Mouse (Mus musculus) layer of hippocampus, adult 8-10 months (tissue): ENCODE measurements around the gene 1300017J02Rik. TPM values are rescaled to one million over a fixed set of nuclear protein-coding genes. Genes with fewer than 3 reads are reported as not detected.
A peak's percentile ranks its signal among the peaks of the same experiment; 100 is the strongest.

ENCODE experiments used
- DNase-seq, 2 experiments: peaks; one replicate each; pipeline ENCODE4 v3.0.0; 2022; ENCODE audit warnings: low spot score in 2 of 2
- total RNA-seq, 4 experiments: library from RNA; stranded (reverse); gene quantifications; 2 replicates each; pipeline ENCODE4 v1.2.4; 2022

Gene 1300017J02Rik
- total RNA-seq, 4 experiments from 2014 or later = 1.7 to 2.6 TPM; not detected in 2

- DNase-seq = no peak
Measured at GRCm38 (mm10) chr9:103214281-103214680, 90.6 kb downstream of the 1300017J02Rik start.

GRCm38 (mm10) chr9:103213631-103214030 lies 91.3 kb downstream of the 1300017J02Rik start:
- DNase-seq = no peak

GRCm38 (mm10) chr9:103212654-103213420 lies 92.0 kb downstream of the 1300017J02Rik start:
- no peak for DNase-seq

- DNase-seq = no peak
Measured at GRCm38 (mm10) chr9:103208802-103209423, 96.0 kb downstream of the 1300017J02Rik start.

GRCm38 (mm10) chr9:103207846-103208245 lies 97.0 kb downstream of the 1300017J02Rik start:
- DNase-seq = peak; percentile 32 to 55

DNA sequence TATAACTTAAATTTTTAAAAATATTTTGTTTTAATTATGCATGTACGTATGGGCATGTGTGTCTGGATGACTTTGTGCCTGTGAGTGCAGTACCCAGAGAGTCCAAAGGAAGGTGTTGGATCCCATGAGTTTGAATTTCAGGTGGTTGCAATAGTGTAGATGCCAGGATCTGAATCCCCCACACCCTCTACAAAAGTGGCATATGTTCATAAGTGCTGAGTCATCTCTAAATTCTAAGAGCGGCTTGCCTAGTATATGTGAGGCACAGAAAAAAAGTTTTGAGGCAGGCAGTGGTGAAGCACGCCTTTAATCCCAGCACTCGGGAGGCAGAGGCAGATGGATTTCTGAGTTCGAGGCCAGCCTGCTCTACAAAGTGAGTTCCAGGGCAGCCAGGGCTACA lies 99.1 kb downstream of the 1300017J02Rik start:
- no peak for DNase-seq

GRCm38 (mm10) chr9:103201561-103202260 lies 103.2 kb downstream of the 1300017J02Rik start, which contains the start of gene Srprb:
Gene Srprb (minus strand): TSS chr9:103202137.
- peak; percentile 88 to 90 for DNase-seq

Other genes starting within 250 kb of the 1300017J02Rik start
- gene Rab6b, start 193.3 kb downstream of the 1300017J02Rik start, total RNA-seq = 100 to 1,000 TPM; 390 to 451 (median 427) TPM
- gene Srprb, start 102.9 kb downstream of the 1300017J02Rik start, total RNA-seq = 10 to 100 TPM; 19.5 to 22.9 (median 22.1) TPM
- gene Gm20425, start 74.8 kb downstream of the 1300017J02Rik start, total RNA-seq = 10 to 100 TPM in 3 of 4 experiments, 1 to 10 TPM in 1; 7.4 to 13.1 (median 12.1) TPM
- 100 to 1,000 TPM; 300 to 648 (median 402) TPM for gene Trf, start 74.6 kb downstream of the 1300017J02Rik start, total RNA-seq
- 10 to 100 TPM; 19.1 to 28.8 (median 21.4) TPM for gene Topbp1, start 133 bp upstream of the 1300017J02Rik start, total RNA-seq
- 10 to 100 TPM; 62.8 to 73.0 (median 68.8) TPM for gene Cdv3, start 60.8 kb upstream of the 1300017J02Rik start, total RNA-seq
- 1 to 10 TPM; 2.0 to 4.5 (median 4.3) TPM for gene Bfsp2, start 175.3 kb upstream of the 1300017J02Rik start, total RNA-seq